Mouse (Mus musculus) right cerebral cortex, postnatal 25 days (tissue): ENCODE data around the gene C130026I21Rik.
"Not testable (repeated sequence)": the region's sequence is repeated elsewhere in the genome, so short reads cannot be mapped to it uniquely, and the experiment has no call there.

Experiments used
- DNase-seq: peaks from one replicate; pipeline ENCODE4 v3.0.0; 2022

C130026I21Rik gene

DNA sequence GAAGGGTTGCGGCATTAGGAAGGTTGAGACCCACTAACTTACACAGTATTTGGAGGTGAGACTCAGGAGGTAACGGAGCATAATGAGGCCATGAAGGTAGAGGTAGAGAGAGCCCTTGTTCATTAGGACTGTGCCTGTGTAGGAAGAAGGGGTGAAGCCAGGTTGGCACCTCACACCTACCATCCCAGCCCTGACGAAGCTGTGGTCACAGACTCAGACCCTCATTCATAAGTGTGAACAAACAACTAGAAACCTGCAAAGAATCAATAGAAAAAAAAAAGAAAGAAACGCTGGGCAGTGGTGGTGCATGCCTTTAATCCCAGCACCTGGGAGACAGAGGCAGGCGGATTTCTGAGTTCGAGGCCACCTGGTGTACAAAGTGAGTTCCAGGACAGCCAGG is 152.0 kb downstream of the C130026I21Rik start:
- DNase-seq: not testable (repeated sequence)

DNA sequence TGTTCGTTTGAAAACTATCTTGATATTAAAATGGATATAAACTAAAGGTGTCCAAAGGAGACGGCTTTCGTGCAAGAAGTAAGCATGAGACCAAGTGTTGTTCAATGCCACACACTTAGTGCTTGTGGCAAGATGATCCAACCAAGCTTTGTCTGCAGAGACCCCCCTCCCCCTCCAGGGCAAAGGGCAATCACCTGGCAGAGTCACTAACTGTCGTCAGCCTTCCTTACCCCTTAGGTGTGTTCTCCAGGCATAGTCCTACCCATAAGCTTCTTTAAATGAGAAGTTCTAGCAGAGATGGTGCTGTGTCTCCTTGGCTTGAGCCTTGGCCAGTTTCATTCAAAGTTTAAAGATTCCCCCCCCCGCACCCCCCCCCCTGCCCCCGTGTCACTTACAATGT is 152.8 kb downstream of the C130026I21Rik start:
- DNase-seq: not testable (repeated sequence)

DNA sequence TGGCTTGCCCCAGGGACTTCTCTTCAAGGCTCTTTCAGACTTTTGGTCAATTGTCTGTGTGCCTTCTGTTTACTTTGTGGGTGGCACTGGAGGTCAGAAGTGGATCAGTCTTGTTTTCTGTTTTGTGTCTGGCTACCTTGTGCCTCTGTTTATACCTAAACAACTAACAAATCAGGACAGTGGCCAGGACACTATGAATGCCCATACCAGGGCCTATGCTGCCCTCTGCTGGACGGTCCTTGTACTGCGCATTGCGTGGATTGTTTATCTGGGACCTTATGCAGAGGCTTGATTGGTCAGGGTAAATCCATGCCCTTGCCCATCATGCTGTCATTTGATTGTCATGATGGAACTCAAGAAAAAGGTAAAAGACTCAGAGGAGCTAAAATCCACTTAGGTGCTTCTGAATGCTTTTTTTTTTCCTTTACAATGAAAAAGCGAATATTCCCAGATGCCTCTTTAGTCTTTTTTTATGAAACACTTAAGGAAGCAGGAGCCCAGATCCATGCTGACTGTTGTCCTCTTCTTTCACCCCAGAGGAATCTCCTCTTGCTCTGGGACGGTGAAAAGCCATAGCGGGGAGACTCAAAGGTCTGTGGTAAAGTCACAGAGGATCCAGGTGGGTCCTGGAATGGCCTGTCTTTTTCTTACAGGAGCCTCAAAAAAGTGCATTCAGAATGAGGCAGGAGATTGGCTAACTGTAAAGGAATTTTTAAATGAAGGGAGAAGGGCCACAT is 155.5 kb downstream of the C130026I21Rik start:
- DNase-seq: not testable (repeated sequence)

- not testable (repeated sequence) for DNase-seq
Measured at GRCm38 (mm10) chr1:85114078-85114477, 156.3 kb downstream of the C130026I21Rik start.

- DNase-seq: not testable (repeated sequence)
Measured at GRCm38 (mm10) chr1:85112889-85113288, 157.5 kb downstream of the C130026I21Rik start.

DNA sequence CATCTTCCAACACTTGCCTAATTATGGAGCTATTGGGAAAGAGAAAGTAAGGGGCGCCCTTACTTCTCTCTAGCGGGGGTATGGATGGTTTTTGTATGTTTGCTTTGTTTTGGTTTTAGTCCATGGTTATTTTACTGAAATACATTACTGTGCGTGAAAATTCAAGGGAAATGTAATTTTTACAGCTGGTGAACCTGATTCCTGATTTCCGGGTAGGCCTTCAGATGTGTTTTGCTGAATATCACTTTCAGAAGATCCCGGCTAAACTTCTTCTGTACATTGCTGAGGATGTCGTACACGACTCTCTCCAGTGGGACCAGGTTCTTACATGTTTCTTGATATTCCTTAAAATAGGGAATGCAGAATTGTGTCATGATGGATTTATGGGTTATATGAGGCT is 158.1 kb downstream of the C130026I21Rik start:
- not testable (repeated sequence) for DNase-seq

GRCm38 (mm10) chr1:85111572-85111971 is 158.8 kb downstream of the C130026I21Rik start:
- not testable (repeated sequence) for DNase-seq

GRCm38 (mm10) chr1:85110876-85111275 is 159.5 kb downstream of the C130026I21Rik start:
- DNase-seq: not testable (repeated sequence)

DNA sequence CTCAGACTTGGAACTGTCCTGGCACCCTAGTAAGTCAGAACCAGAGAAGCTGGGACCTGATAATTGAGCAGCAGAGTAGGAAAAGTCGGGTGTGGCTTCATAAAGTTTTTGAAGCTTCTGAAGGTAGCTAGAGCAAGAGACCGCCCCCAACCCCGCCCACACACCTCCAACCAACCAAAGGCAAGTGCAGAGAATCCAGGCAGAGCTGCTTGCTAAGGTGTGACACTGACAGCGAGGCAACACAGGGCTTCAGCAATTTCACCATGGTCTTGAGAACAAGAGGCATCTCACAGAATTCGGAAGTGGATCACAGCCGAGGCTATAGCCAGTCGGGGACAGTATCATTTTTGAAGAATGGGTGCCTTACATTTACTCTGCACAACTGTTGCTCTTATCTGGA is 160.6 kb downstream of the C130026I21Rik start, which contains the start of gene A530032D15Rik:
A530032D15Rik (minus strand) TSS at position 101 of the 400 bp plus-strand sequence.
- DNase-seq: not testable (repeated sequence)

DNA sequence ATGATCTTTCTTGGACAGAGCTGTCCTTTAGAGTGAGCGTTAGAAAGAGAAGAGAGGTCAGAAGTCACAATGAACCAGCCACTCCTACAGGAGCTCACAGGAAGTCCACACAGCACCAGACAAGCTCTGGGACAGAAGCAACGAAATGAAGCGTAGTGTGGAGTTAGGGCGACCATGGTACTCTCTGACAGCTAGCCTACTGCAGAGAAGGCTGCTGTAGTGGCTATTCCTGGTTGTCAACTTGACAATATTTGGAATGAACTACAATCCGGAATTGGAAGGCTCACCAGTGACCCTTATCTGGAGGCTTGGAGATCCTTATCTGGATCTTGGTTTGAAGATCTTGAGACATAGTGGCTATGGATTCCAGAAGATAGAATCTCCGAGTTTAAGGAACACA is 164.4 kb downstream of the C130026I21Rik start:
- not testable (repeated sequence) for DNase-seq

DNA sequence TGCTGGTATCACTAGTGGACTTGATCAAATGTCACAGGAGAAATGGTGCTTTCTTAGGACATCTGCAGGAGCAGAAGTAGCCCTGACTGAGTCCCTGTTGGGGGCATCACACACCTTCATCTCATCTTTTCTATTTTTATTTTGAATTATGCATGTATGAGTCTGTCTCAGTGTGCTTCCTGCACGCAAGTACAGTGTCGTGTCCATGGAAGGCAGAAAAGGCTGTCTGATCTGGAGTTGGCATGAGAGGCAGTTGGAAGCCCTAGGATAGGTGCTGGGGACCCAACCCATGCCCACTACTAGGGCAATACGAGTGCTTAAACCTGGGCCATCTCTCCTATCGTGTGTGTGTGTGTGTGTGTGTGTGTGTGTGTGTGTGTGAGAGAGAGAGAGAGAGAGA is 165.0 kb downstream of the C130026I21Rik start:
- DNase-seq: not testable (repeated sequence)

GRCm38 (mm10) chr1:85101754-85102153 is 168.6 kb downstream of the C130026I21Rik start:
- not testable (repeated sequence) for DNase-seq

DNA sequence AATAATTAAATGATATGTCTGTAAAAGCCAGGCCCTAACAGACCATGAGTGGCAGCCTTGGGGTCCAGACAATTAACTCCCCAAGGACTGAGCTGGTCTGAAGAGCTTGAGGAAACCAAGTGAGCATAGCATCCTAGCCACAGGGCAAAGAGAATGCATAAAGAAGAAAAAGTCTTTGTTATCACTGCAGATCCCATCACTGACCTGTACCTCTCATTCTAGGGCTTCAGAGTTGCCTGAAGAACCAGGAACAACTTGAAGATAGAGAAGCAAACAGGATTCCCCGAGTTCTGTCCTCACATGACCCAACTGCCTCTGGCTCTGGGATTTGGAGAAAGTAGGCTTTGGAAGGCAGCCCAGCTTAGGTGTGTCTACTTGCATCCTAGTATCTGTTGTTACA is 170.5 kb downstream of the C130026I21Rik start, which contains the start of gene Gm10553:
Gm10553 (plus strand) TSS at position 301 of the 400 bp plus-strand sequence.
- not testable (repeated sequence) for DNase-seq

DNA sequence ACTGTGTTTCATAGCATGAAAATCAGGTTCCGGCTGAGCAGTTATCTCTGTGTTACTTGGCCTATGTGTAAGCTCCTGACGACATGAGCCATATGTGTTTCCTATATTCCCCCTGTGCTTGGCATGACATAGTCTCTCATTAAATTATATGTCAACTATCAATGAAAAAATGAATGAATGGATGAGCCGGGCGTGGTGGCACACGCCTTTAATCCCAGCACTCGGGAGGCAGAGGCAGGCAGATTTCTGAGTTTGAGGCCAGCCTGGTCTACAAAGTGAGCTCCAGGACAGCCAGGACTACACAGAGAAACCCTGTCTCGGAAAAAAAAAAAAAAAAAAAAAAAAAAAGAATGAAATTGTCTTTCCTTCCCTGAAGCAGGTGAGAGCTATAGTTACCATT is 171.3 kb downstream of the C130026I21Rik start:
- not testable (repeated sequence) for DNase-seq

DNA sequence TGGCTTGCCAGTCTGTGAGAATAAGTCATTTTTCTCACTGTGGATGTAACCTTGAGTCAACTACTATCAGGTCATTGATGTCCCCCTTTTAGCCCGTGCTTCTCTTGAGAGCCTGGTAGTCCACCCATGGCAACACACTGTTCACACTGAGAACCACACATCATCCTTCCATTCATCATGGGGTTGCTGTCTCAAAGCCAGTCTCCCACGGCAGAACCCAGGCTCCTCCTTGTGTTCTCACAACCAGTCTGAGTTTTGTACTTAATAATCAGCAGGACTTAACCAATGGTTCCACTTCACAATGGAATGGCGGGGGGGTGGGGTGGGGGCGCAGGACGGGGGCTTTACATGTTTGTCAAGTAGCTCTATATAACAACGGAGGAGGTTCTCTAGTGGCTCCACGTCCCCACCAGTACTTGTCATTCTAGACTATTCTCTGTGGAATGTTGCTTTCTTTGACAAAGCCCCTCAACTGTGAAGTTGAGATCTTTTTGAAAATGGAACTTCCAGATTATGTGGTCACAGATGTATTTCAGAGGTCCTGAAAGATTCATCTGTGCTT is 177.3 kb downstream of the C130026I21Rik start:
- not testable (repeated sequence) for DNase-seq

DNA sequence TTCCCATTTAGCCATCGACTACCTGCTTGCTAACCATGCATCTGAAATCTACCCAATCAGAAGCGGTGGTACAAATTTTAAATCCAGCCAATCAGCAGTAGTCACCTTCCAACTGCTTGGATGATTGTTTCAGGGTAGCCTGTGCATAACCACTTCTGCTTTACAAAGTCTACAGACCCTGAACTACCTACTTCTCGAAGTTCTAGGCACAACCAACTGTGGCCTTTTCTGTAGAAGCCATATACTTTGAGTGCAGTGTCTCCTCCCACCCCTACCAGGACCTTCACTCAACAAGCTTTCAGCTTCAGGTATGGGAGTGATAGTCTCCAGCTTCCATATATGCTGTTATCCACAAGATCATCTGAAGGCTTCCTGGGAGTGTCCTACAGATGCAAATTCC is 178.2 kb downstream of the C130026I21Rik start:
- DNase-seq: not testable (repeated sequence)

GRCm38 (mm10) chr1:85086211-85086610 is 184.2 kb downstream of the C130026I21Rik start:
- DNase-seq: not testable (repeated sequence)

DNA sequence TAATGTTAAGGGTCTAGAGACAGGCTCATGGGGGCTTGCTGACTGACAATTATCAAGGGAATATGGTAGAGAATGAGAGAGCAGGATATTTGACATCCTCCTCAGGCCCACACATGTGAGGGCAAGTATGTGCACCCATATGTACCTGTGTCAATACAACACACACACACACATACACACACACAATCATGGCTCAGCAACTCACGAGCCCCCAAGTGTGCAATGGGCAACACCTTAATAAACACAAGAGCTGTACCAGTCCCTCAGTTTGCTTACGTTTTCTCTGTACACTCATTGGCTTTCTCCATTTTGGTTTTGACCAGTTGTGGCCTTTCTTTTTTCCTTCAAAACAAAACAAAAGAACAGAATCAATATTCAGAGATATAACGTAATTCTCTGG is 185.6 kb downstream of the C130026I21Rik start:
- not testable (repeated sequence) for DNase-seq

GRCm38 (mm10) chr1:85073099-85073498 is 197.3 kb downstream of the C130026I21Rik start:
- DNase-seq: not testable (repeated sequence)

GRCm38 (mm10) chr1:85071690-85072089 is 198.7 kb downstream of the C130026I21Rik start:
- not testable (repeated sequence) for DNase-seq

DNA sequence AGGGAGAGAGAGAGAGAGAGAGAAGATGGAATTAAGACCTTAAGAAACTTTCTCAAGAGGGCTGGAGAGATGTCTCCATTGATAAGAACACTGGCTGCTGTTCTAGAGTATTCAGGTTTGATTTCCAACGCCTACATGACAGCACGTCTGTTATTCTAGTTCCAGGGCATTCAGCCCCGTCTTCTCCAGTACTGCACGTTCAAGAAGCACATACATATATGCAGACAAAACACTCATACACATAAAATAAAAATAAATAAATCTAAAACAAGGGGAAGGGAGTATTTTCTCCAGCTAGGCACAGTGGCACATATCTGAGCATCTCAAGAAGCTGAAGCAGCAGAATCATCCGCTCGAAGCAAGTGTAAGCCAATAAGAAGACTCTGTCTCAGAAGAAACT is 234.6 kb downstream of the C130026I21Rik start:
- DNase-seq: not testable (repeated sequence)

- DNase-seq: not testable (repeated sequence)
Measured at GRCm38 (mm10) chr1:85034394-85034793, 236.0 kb downstream of the C130026I21Rik start.

DNA sequence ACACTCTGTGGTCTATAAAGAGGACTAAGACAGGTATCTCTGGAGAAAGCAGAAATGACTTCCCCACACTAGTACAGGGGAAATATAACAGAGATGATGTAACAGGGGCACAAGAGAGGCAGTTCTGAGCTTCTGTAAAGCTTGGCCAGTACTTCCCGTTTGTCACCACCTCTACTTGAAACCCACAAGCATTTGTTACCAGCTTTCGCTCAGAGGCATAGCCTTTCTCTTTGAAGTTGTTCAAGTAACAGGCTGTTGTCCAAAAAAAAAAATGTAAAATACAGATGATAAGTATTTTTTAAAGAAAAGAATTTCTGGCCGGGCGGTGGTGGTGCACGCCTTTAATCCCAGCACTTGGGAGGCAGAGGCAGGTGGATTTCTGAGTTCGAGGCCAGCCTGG is 236.8 kb downstream of the C130026I21Rik start:
- not testable (repeated sequence) for DNase-seq

DNA sequence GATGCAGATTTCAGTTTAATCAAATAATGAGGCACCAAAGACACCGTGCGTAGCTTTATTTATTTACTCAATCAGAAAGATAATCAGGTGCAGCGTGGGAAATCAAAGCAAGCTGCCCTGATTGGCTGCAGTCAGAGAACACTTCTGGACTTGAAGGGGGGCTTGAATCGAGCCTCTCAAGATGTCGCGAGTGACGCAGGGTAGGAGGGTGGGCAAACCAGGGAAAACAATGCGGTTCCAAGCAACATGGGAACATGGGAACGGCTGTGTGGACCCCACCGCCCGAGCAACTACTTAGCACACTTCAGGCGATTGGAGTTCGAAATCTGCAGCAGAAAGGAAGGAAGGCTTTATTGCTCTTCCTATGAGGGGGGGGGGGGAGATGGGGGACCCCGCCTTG is 240.2 kb downstream of the C130026I21Rik start:
- DNase-seq: not testable (repeated sequence)
